Mouse (Mus musculus) left cerebral cortex, adult 6 months (tissue): Measurements from ENCODE around the gene Fgr. TPM values are rescaled to one million over a fixed set of nuclear protein-coding genes. Genes with fewer than 3 reads are reported as not detected.

Experiments
- long read RNA-seq, 2 experiments: library from polyadenylated mRNA; unstranded; transcript quantifications; one replicate each; pipeline ENCODE4 v2.0.0; 2019 to 2020
- polyA plus RNA-seq: library from polyadenylated mRNA; unstranded; fragments of <200 nt; fragmentation: Nextera tagmentation; gene quantifications from 2 replicates; pipeline ENCODE4 v1.2.3, GENCODE M21; 2021

Fgr gene
- polyA plus RNA-seq: 0.05 TPM in 1 of 2 replicates, not detected in the other
- long read RNA-seq, experiment 1: 0 reads
- long read RNA-seq, experiment 2: 0 reads

GRCm38 (mm10) chr4:132973814-132974398, at the start of gene Fgr:
Gene Fgr (plus strand): TSS chr4:132974095.

GRCm38 (mm10) chr4:133011028-133011820, 37.3 kb downstream of the Fgr start, which contains the start of gene Ahdc1:
Gene Ahdc1 (plus strand): TSS chr4:133011260.

Other genes starting within 250 kb of the Fgr start
- gene Xkr8, start 241.5 kb upstream of the Fgr start, polyA plus RNA-seq: 2.5 and 2.8 TPM in 2 replicates
- 2.4 and 3.2 TPM in 2 replicates for gene Smpdl3b, start 216.8 kb upstream of the Fgr start, polyA plus RNA-seq
- gene Rpa2, start 205.8 kb upstream of the Fgr start, polyA plus RNA-seq: 16.0 and 19.3 TPM in 2 replicates
- gene Themis2, start 177.7 kb upstream of the Fgr start, polyA plus RNA-seq: 0.45 and 0.71 TPM in 2 replicates
- gene Ppp1r8, start 130.9 kb upstream of the Fgr start, polyA plus RNA-seq: 8.9 and 11.0 TPM in 2 replicates
- gene Stx12, start 89.6 kb upstream of the Fgr start, polyA plus RNA-seq: 83.5 and 102 TPM in 2 replicates
- gene Fam76a, start 51.5 kb upstream of the Fgr start, polyA plus RNA-seq: 34.3 and 41.1 TPM in 2 replicates
- gene Ahdc1, start 37.2 kb downstream of the Fgr start, polyA plus RNA-seq: 2.7 and 7.4 TPM in 2 replicates
- 31.5 and 37.8 TPM in 2 replicates for gene Wasf2, start 156.4 kb downstream of the Fgr start, polyA plus RNA-seq
- gene Cd164l2, start 238.0 kb downstream of the Fgr start, polyA plus RNA-seq: 11.8 and 14.0 TPM in 2 replicates
- gene Gpr3, start 238.4 kb downstream of the Fgr start, polyA plus RNA-seq: 6.3 and 18.9 TPM in 2 replicates